Mouse (Mus musculus) heart, postnatal 0 days (tissue): ENCODE measurements around the gene Sec14l4. TPM values are rescaled to one million over a fixed set of nuclear protein-coding genes. Genes with fewer than 3 reads are reported as not detected.

ENCODE experiments used
- ATAC-seq: fragments of 200-750 bp; cut with Nextera tagmentation; 2 replicates; pipeline ENCODE4 v1.8.0; 2017; ENCODE audit warnings: low read depth, moderate number of reproducible peaks, moderate library complexity; ENCODE audit not compliant: insufficient read depth
- DNase-seq: peaks from one replicate; pipeline ENCODE4 v3.0.0-alpha.2; 2016; ENCODE audit warnings: low spot score
- H3K27ac ChIP-seq: fragments of 300-500 bp; sonication (generic); 2 replicates; pipeline ENCODE4 v1.5.1; 2014; ENCODE audit warnings: low read depth, mild to moderate bottlenecking
- H3K27me3 ChIP-seq: fragments of 300-500 bp; sonication (generic); 2 replicates; pipeline ENCODE4 v1.6.1; 2014; ENCODE audit warnings: low read length, mixed read lengths; ENCODE audit not compliant: control insufficient read depth, insufficient read depth
- H3K36me3 ChIP-seq: fragments of 300-500 bp; sonication (generic); replicated peaks from 2 replicates; pipeline ENCODE4 v1.6.1; 2014; ENCODE audit warnings: low read length, mixed read lengths; ENCODE audit not compliant: control insufficient read depth, insufficient read depth
- H3K4me1 ChIP-seq: fragments of 300-500 bp; sonication (generic); 2 replicates; pipeline ENCODE4 v1.6.1; 2014; ENCODE audit warnings: antibody characterized with exemption; ENCODE audit not compliant: control insufficient read depth, insufficient read depth
- H3K4me2 ChIP-seq: fragments of 300-500 bp; sonication (generic); 2 replicates; pipeline ENCODE4 v1.6.1; 2014; ENCODE audit warnings: low read depth, mild to moderate bottlenecking, low read length, moderate library complexity
- H3K4me3 ChIP-seq: fragments of 300-500 bp; sonication (generic); 2 replicates; pipeline ENCODE4 v1.5.1; 2014; ENCODE audit warnings: low read depth, low read length
- H3K9ac ChIP-seq: fragments of 300-500 bp; sonication (generic); replicated peaks from 2 replicates; pipeline ENCODE4 v1.6.1; 2014; ENCODE audit warnings: low read depth, low read length, mixed read lengths
- H3K9me3 ChIP-seq: fragments of 300-500 bp; sonication (generic); replicated peaks from 2 replicates; pipeline ENCODE4 v1.6.1; 2016; ENCODE audit warnings: low read length; ENCODE audit not compliant: control insufficient read depth
- CTCF ChIP-seq: IDR thresholded peaks from 2 replicates; pipeline ENCODE4 v1.5.1; 2016; ENCODE audit warnings: antibody characterized with exemption, control low read depth, low read depth
- EP300 ChIP-seq: IDR thresholded peaks from 2 replicates; pipeline ENCODE4 v1.6.1; 2016; ENCODE audit warnings: antibody characterized with exemption, low read depth
- WGBS: fragments of 180-500 bp; shearing (Covaris S2); extraction: QIAGEN DNeasy Blood & Tissue Kit; methylation state at CpG from one replicate; pipeline ENCODE4 v1.1.7; 2014; 5-methylcytosine and 5-hydroxymethylcytosine counted together
- polyA plus RNA-seq: library from polyadenylated mRNA; unstranded; fragments of >200 nt; fragmentation: Nextera tagmentation; extraction: Ambion mirVana; gene quantifications from 2 replicates; pipeline ENCODE4 v1.2.1, GENCODE M21; 2015
- total RNA-seq: library from RNA; depleted of rRNA; stranded (reverse); fragments of >200 nt; gene quantifications from 2 replicates; pipeline ENCODE4 v1.2.3, GENCODE M21; 2014; ENCODE audit warnings: low replicate concordance

The Sec14l4 gene
- total and polyA plus RNA-seq, 2 experiments from 2014 or later, result not detected

DNA sequence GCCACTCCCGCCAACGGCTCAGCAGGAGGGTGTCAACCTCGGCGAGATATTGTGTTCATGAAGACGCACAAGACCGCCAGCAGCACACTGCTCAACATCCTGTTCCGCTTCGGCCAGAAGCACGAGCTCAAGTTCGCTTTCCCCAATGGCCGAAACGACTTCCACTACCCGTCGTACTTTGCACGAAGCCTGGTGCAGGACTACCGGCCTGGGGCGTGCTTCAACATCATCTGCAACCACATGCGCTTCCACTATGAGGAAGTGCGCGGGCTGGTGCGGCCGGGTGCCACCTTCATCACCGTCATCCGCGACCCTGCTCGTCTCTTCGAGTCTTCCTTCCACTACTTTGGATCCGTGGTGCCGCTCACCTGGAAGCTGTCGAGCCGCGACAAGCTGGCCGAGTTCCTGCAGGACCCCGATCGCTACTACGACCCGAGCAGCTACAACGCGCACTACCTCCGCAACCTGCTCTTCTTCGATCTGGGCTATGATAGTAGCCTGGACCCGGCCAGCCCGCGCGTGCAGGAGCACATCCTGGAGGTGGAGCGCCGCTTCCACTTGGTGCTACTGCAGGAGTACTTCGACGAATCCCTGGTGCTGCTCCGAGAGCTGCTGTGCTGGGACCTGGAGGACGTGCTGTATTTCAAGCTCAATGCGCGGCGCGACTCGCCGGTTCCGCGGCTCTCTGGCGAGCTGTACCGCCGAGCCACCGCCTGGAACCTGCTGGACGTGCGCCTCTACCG lies 33.1 kb upstream of the Sec14l4 start:
- no peak for TF ChIP-seq EP300
- Histone ChIP-seq H3K4me2 (peak overlapping the region; percentile 54), H3K4me1 (peaks cover 10% of the 10 kb centered on the region), H3K27me3 (peaks cover 42% of the 10 kb centered on the region), H3K4me3 (peak overlapping the region; percentile 36), H3K9me3 (no peaks in the 10 kb centered on the region), H3K9ac (no peak overlapping the region), H3K36me3 (no peaks in the 10 kb centered on the region), H3K27ac (no peak overlapping the region)
- ATAC-seq (no peak; the same call in 1 of the 2 replicates), DNase-seq (no peak)
- WGBS, result 4% methylated on average over 66 of the region's 66 CpGs

GRCm38 (mm10) chr11:3999547-3999946 lies 31.7 kb upstream of the Sec14l4 start:
- H3K36me3 ChIP-seq, result no peaks in the 10 kb centered on the region
- TF ChIP-seq CTCF (no peak), EP300 (no peak)
- H3K27me3 ChIP-seq, result peaks cover 42% of the 10 kb centered on the region
- H3K4me2 ChIP-seq, result no peak overlapping the region
- no peak overlapping the region for H3K27ac ChIP-seq
- peaks cover 10% of the 10 kb centered on the region for H3K4me1 ChIP-seq
- H3K9ac ChIP-seq, result no peak overlapping the region
- DNase-seq (no peak), ATAC-seq (no peak)
- no peaks in the 10 kb centered on the region for H3K9me3 ChIP-seq
- H3K4me3 ChIP-seq, result no peak overlapping the region
- 73% methylated on average over 5 of the region's 5 CpGs for WGBS

- H3K9ac ChIP-seq, result no peak overlapping the region
- H3K36me3 ChIP-seq, result no peaks in the 10 kb centered on the region
- peaks cover 10% of the 10 kb centered on the region for H3K4me1 ChIP-seq
- 9% methylated on average over 5 of the region's 5 CpGs for WGBS
- peaks cover 42% of the 10 kb centered on the region for H3K27me3 ChIP-seq
- no peaks in the 10 kb centered on the region for H3K9me3 ChIP-seq
- TF ChIP-seq EP300, result no peak
- TF ChIP-seq CTCF, result peak; percentile 78
- DNase-seq (peak; percentile 53), ATAC-seq (no peak)
- H3K4me3 ChIP-seq, result no peak overlapping the region
- no peak overlapping the region for H3K4me2 ChIP-seq
- H3K27ac ChIP-seq, result no peak overlapping the region
Measured at GRCm38 (mm10) chr11:4001603-4002002, 29.7 kb upstream of the Sec14l4 start.

DNA sequence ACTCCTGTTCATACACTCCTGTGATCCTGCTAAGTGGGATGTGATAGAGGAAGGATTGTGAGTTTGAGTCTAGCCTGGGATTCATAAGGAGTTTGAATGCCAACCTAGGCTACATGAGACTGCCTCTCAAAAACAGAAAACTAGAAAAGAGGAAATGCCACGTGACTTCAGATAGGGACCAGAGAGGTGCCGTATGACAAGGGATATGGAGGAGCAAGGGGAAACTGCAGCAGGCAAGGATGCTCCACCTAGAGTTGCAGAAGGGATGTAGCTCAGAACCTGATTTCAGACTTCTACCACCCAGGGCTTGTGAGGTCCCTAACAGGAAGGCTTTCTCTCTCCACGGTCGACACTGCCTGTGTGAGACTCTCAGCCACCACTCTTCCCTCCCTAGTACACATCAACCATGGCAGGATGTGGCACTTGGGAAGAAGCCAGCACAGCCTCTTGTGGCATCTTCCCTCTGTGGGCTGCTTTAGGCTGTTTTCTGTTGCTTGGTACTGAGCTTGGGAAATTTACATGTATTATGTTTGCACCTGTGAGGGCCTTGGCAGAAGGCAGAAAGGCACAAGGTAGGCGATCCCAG lies 25.9 kb upstream of the Sec14l4 start:
- 41% methylated on average over 5 of the region's 5 CpGs for WGBS
- H3K4me1 ChIP-seq, result no peaks in the 10 kb centered on the region
- DNase-seq (no peak), ATAC-seq (no peak)
- no peak overlapping the region for H3K27ac ChIP-seq
- H3K36me3 ChIP-seq, result no peaks in the 10 kb centered on the region
- H3K27me3 ChIP-seq, result peaks cover 6% of the 10 kb centered on the region; the same call in 1 of the 2 replicates
- no peak overlapping the region for H3K4me2 ChIP-seq
- no peak overlapping the region for H3K9ac ChIP-seq
- TF ChIP-seq CTCF (no peak), EP300 (no peak)
- H3K9me3 ChIP-seq, result no peaks in the 10 kb centered on the region
- no peak overlapping the region for H3K4me3 ChIP-seq

GRCm38 (mm10) chr11:4006462-4006861 lies 24.8 kb upstream of the Sec14l4 start:
- H3K4me2 ChIP-seq, result no peak overlapping the region
- no peak overlapping the region for H3K4me3 ChIP-seq
- ATAC-seq, result no peak
- no peaks in the 10 kb centered on the region for H3K9me3 ChIP-seq
- H3K27ac ChIP-seq, result no peak overlapping the region
- 79% methylated on average over 3 of the region's 3 CpGs for WGBS
- no peaks in the 10 kb centered on the region for H3K36me3 ChIP-seq
- no peaks in the 10 kb centered on the region for H3K4me1 ChIP-seq
- no peaks in the 10 kb centered on the region for H3K27me3 ChIP-seq
- H3K9ac ChIP-seq, result no peak overlapping the region
- no peak for DNase-seq
- TF ChIP-seq CTCF (no peak; the same call in 1 of the 2 replicates), EP300 (no peak)
